ENCODE assay signal across 19 mouse cellular contexts in the genomic region with DNA sequence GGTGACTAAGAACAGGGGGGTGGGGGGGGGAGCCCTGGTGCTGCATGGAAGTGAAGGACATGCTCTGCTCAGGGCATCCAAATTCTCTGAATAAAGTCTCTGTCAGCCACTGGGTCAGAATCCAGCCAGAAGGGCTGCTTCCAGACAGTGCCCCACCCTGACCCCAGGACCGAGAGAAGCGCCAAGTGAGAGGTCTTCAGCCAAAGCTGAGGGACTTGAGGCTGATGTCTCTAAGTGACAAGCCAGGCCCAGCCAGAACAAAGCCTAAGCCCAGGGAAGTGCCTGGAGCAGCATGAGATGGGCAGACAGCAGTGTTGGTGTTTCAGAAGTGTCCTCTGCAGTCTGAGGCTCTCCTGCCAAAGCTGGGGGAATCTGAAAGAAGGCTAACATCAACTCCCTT.
A peak's percentile ranks its signal among the peaks of the same experiment; 100 is the strongest.
DNase-seq lines count a peak whose midpoint lies in the region; ATAC-seq lines count a peak whose summit lies in the region.
"Had no signal": no experiment of that assay in that cellular context is flagged by ENCODE, and none has a peak within 500 bp of the region (broad histone marks: within the 10 kb centered on the region; RNA-seq: fewer than 3 reads in every experiment).

No protein-coding gene starts in this region.

- no peak overlapping the region for H3K4me3 ChIP-seq in hindbrain, embryonic 10.5 days
- H3K4me3 ChIP-seq in hindbrain, embryonic 11.5 days (ENCODE audit: low read depth, low read length): no peak overlapping the region
- H3K4me3 ChIP-seq: embryonic facial prominence, embryonic 13.5 days; heart, embryonic 10.5 days; hindbrain, embryonic 15.5 days had no signal

- no peak for ATAC-seq in hindbrain, embryonic 11.5 days (ENCODE audit: low FRiP score)
- ATAC-seq: forebrain, embryonic 16.5 days; inflammation-experienced regulatory T-cells, adult 6 months; intestine, postnatal 0 days had no signal

- H3K4me1 ChIP-seq in hindbrain, embryonic 10.5 days (replicated peaks): peaks cover 47% of the 10 kb centered on the region
- peaks cover 9% of the 10 kb centered on the region; the same call in 1 of the 2 replicates for H3K4me1 ChIP-seq in hindbrain, embryonic 11.5 days (replicated peaks; ENCODE audit: control insufficient read depth, insufficient read depth, low read length)

- no peak overlapping the region for H3K4me2 ChIP-seq in hindbrain, embryonic 11.5 days (replicated peaks; ENCODE audit: low read depth, low read length)
- H3K4me2 ChIP-seq: embryonic facial prominence, embryonic 13.5 days; hindbrain, embryonic 15.5 days had no signal

- DNase-seq in cerebellum, adult 9-11 months: peak; percentile 46
- DNase-seq in cerebellum, postnatal 36 days: no peak
- no peak for DNase-seq in hindbrain, embryonic 10.5 days (ENCODE audit: low spot score)
- DNase-seq in hindbrain, embryonic 11.5 days (ENCODE audit: low spot score): no peak
- peak; percentile 19 for DNase-seq in lung, postnatal 14 days
- no peak for DNase-seq in lung, postnatal 36 days
- DNase-seq in adrenal gland, postnatal 25 days: no peak
- DNase-seq: adrenal gland, adult 2 months; adrenal gland, postnatal 36 days; gastrocnemius, postnatal 10 days; heart, postnatal 10 days; heart, postnatal 4 days; kidney, adult 8-10 months had no signal

- no peak overlapping the region for H3K9ac ChIP-seq in hindbrain, embryonic 11.5 days (ENCODE audit: low read depth, low read length)
- H3K9ac ChIP-seq: embryonic facial prominence, embryonic 13.5 days; hindbrain, embryonic 15.5 days had no signal

- H3K36me3 ChIP-seq in hindbrain, embryonic 10.5 days: no peaks in the 10 kb centered on the region
- H3K36me3 ChIP-seq in hindbrain, embryonic 11.5 days (ENCODE audit: control insufficient read depth, insufficient read depth, low read length): no peaks in the 10 kb centered on the region
- H3K36me3 ChIP-seq: embryonic facial prominence, embryonic 13.5 days; heart, embryonic 10.5 days; hindbrain, embryonic 15.5 days had no signal

- H3K27ac ChIP-seq in hindbrain, embryonic 10.5 days: peak overlapping the region; percentile 60
- H3K27ac ChIP-seq in hindbrain, embryonic 11.5 days (ENCODE audit: low read depth, low read length): no peak overlapping the region
- H3K27ac ChIP-seq: embryonic facial prominence, embryonic 13.5 days; heart, embryonic 10.5 days; hindbrain, embryonic 15.5 days had no signal

- peaks cover 21% of the 10 kb centered on the region for H3K27me3 ChIP-seq in hindbrain, embryonic 10.5 days (ENCODE audit: insufficient read depth, poor library complexity, severe bottlenecking)
- no peaks in the 10 kb centered on the region for H3K27me3 ChIP-seq in hindbrain, embryonic 11.5 days (ENCODE audit: control insufficient read depth, insufficient read depth, low read length)
- H3K27me3 ChIP-seq: hindbrain, embryonic 15.5 days had no signal

- no peaks in the 10 kb centered on the region for H3K9me3 ChIP-seq in hindbrain, embryonic 10.5 days
- no peaks in the 10 kb centered on the region for H3K9me3 ChIP-seq in hindbrain, embryonic 11.5 days (ENCODE audit: control insufficient read depth, low read length)
- H3K9me3 ChIP-seq: embryonic facial prominence, embryonic 13.5 days; heart, embryonic 10.5 days; hindbrain, embryonic 15.5 days had no signal

- 62% methylated on average over 2 of the region's 2 CpGs for WGBS in hindbrain, embryonic 10.5 days
- WGBS in hindbrain, embryonic 11.5 days: 72% methylated on average over 2 of the region's 2 CpGs

Comparison
In these comparisons a context has a peak if more than half of its experiments do, and no peak if none do; other contexts are left out.
1. DNase-seq: peak in cerebellum, adult 9-11 months (single experiment) and lung, postnatal 14 days (single experiment); none in cerebellum, postnatal 36 days (0 of 2), hindbrain, embryonic 10.5 days (single experiment), hindbrain, embryonic 11.5 days (single experiment), lung, postnatal 36 days (single experiment) and adrenal gland, postnatal 25 days (single experiment).